Mouse (Mus musculus) spleen, adult 2 months (tissue): ENCODE measurements around the gene Spocd1.

Experiments used
- CTCF ChIP-seq: fragments of 200-500 bp; IDR thresholded peaks from 2 replicates; pipeline ENCODE4 v1.5.1; 2011; ENCODE audit warnings: mild to moderate bottlenecking, inconsistent platforms; ENCODE audit not compliant: insufficient read depth, insufficient read length, insufficient replicate concordance; ENCODE audit errors: extremely low read depth
- POLR2A ChIP-seq: fragments of 200-500 bp; IDR thresholded peaks from 2 replicates; pipeline ENCODE4 v1.6.1; 2011; ENCODE audit warnings: low read depth, low read length, inconsistent platforms

DNA sequence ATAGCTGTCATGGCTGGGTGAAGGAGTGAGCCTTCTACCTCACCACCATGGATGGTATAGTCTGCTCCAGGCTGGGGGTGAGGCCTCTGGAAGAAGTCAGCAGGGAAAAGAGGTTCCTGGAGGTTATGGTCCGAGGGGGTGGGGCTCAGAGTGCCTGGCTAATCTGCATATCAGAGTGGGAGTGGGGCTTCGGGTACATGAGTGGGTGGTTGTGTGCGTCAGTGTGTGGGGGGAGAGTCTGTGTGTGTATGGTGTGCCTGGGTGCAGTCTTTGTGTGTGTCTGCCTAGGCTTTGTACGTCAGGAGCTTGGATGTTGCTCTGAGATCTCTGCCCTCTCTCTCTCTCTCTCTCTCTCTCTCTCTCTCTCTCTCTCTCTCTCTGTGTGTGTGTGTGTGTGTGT, 49.9 kb downstream of the Spocd1 start:
- no peak for TF ChIP-seq CTCF
- no peak for TF ChIP-seq POLR2A
